Mouse (Mus musculus) gastrocnemius, adult 18-20 months (tissue): ENCODE measurements at regions not wholly inside any gene's neighbourhood (a gene's known extent, or its start where the extent isn't known, plus 50 kb on each side); places are given as distances from the start of the nearest gene placed in this dataset.
A peak's percentile ranks its signal among the peaks of the same experiment; 100 is the strongest.

Experiments
- DNase-seq: peaks from one replicate; pipeline ENCODE4 v3.0.0; 2021; ENCODE audit warnings: low spot score

DNA sequence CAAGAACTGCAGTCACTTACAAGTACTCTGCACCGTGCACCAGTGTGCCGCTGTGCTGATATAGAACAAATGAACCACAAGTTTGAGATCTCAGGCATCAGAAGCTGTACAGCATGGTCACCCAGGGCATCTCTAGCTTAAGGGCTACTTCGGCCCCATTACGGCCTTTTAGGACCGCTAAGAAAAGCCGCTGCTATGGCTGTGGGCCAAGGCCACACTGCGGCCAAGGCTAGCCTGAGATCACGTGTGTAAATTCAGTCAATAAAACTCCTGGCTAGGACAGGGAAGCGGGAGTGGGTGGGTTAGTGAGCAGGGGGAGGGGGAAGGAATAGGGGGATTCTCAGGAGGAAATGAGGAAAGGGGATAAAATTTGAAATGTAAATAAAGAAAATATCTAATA, 50.9 kb upstream of the Atp12a start:
- DNase-seq = peak; percentile 21

- peak; percentile 42 for DNase-seq
These were observed 50.4 kb upstream of the Atp12a start for GRCm38 (mm10) chr14:56314459-56314858.
